Mouse (Mus musculus): ENCODE data around the gene Cps1. TPM values are rescaled to one million over a fixed set of nuclear protein-coding genes. Genes with fewer than 3 reads are reported as not detected.

Cps1 gene
- total and polyA plus RNA-seq, 3 experiments, result 0.05 to 0.13 TPM; not detected in 1

DNA sequence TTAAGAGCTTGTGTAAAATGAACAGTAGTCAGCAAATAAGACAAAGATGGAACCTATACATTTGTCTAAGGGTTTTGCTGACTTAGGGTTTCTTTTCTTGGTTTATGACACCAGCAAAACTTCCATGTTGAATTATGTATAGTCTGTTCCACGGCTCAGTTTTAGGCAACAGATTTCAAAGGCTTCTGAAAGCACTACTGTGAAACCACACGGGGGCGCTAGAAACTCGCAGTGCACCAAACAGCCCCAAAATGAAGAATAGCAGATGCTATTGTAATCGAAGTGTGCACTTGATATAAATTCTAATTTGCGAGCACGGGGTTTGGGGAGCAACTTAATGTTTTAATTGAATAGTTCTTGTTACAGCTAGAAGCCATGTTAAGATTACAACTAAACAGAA lies 58.3 kb downstream of the Cps1 start:
- no peak overlapping the region; the same call in 1 of the 2 replicates for H3K4me2 ChIP-seq (ENCODE audit: insufficient read depth, low read depth, poor library complexity, severe bottlenecking)
- TF ChIP-seq RAD21 (IDR thresholded peaks at IDR 0.05; ENCODE audit: low read depth, low read length), result peak; percentile 70
- TF ChIP-seq SMC3 (IDR thresholded peaks at IDR 0.05; ENCODE audit: low read depth, low read length), result peak; percentile 34
- TF ChIP-seq KAT2A (IDR thresholded peaks at IDR 0.05; ENCODE audit: insufficient replicate concordance, low read length), result no peak
- peak; percentile 63 to 80 for TF ChIP-seq CTCF (conservative IDR thresholded peaks at IDR 0.05 in 1 of 2, IDR thresholded peaks at IDR 0.05 in 1 of 2; ENCODE audit: low read depth in 2 of 2, low read length in 2 of 2)
- peak; percentile 94 for TF ChIP-seq IRF4 (IDR thresholded peaks at IDR 0.05; ENCODE audit: low read depth, low read length)
- no peaks in the 10 kb centered on the region for H3K9me3 ChIP-seq (replicated peaks; ENCODE audit: low read length)
- DNase-seq (ENCODE audit: extremely low read depth), result peak; percentile 71
- dilution Hi-C loops (cut with MboI; ENCODE audit: extremely low pct_ligation_motif_present, extremely low pct_unique_long_range_greater_than_20kb, low sequenced_read_pairs), result no loop called here
- H3K27ac ChIP-seq (ENCODE audit: insufficient read depth, low read depth), result no peak overlapping the region
- H3K36me3 ChIP-seq (replicated peaks in 1 of 2; ENCODE audit: control insufficient read depth in 1 of 2, insufficient read depth in 1 of 2, low read length in 1 of 2), result no peaks in the 10 kb centered on the region
- in situ Hi-C loops (cut with MboI; ENCODE audit: low pct_ligation_motif_present, low pct_unique_long_range_greater_than_20kb, low sequenced_read_pairs), result no loop called here
- no peaks in the 10 kb centered on the region for H3K79me2 ChIP-seq (replicated peaks; ENCODE audit: control insufficient read depth, extremely low read depth, insufficient read depth, poor library complexity, severe bottlenecking)
- H3K4me1 ChIP-seq (ENCODE audit: control insufficient read depth in 1 of 2, insufficient read depth in 2 of 2), result peaks cover 0 to 20% of the 10 kb centered on the region in 2 experiments; a peak in 2 of 4 replicates
- no peak overlapping the region for H3K4me3 ChIP-seq (replicated peaks in 1 of 3; ENCODE audit: low read depth in 2 of 3, low read length in 2 of 3, poor library complexity in 1 of 3)
- H3K9ac ChIP-seq (ENCODE audit: insufficient read depth, low read depth), result no peak overlapping the region
- no peaks in the 10 kb centered on the region for H3K27me3 ChIP-seq (replicated peaks)

DNA sequence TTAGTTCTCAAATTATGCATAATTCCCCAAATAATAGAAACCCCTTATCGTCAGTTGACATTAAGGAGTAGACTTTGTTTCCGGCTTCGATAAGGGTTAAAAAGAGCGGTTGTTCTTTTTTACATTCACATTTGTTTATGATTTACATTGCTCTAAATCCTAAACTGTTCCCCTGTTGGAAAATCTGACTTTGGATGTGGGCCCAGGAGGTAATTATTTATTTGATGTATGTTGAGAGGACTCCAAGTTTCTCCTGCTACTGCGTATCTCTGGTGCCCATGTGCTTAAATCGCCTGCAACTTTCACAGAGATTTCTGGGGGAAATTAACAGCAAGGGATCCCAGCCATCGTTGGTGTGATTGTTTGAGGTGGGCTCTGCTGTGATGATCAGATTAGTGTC lies 59.4 kb downstream of the Cps1 start:
- dilution Hi-C loops (cut with MboI; ENCODE audit: extremely low pct_ligation_motif_present, extremely low pct_unique_long_range_greater_than_20kb, low sequenced_read_pairs), result no loop called here
- no peak for DNase-seq (ENCODE audit: extremely low read depth)
- TF ChIP-seq JUN (IDR thresholded peaks at IDR 0.05; ENCODE audit: insufficient read depth, low read depth, low read length) (no peak), UBTF (IDR thresholded peaks at IDR 0.05; ENCODE audit: low read depth, low read length) (no peak), MYC (IDR thresholded peaks at IDR 0.05; ENCODE audit: low read depth, low read length) (no peak), IRF4 (IDR thresholded peaks at IDR 0.05; ENCODE audit: low read depth, low read length) (no peak), MEF2A (IDR thresholded peaks at IDR 0.05; ENCODE audit: borderline replicate concordance, low read depth, low read length) (no peak), GABPA (IDR thresholded peaks at IDR 0.05; ENCODE audit: insufficient replicate concordance, low read depth, low read length) (no peak), ZMIZ1 (IDR thresholded peaks at IDR 0.05; ENCODE audit: low read depth, low read length) (no peak), E2F4 (IDR thresholded peaks at IDR 0.05; ENCODE audit: insufficient replicate concordance, low read depth, low read length) (no peak), KAT2A (IDR thresholded peaks at IDR 0.05; ENCODE audit: insufficient replicate concordance, low read length) (no peak), CHD1 (IDR thresholded peaks at IDR 0.05; ENCODE audit: low read depth, low read length) (no peak), HCFC1 (IDR thresholded peaks at IDR 0.05; ENCODE audit: low read depth, low read length) (no peak), SMC3 (IDR thresholded peaks at IDR 0.05; ENCODE audit: low read depth, low read length) (no peak), NRF1 (IDR thresholded peaks at IDR 0.05; ENCODE audit: low read depth, low read length) (no peak), CTCF (conservative IDR thresholded peaks at IDR 0.05 in 1 of 2, IDR thresholded peaks at IDR 0.05 in 1 of 2; ENCODE audit: low read depth in 2 of 2, low read length in 2 of 2) (no peak)

More for the DNA sequence above, 59.4 kb downstream of the Cps1 start:
- Histone ChIP-seq H3K4me3 (replicated peaks in 1 of 3; ENCODE audit: low read depth in 2 of 3, low read length in 2 of 3, poor library complexity in 1 of 3) (no peak overlapping the region), H3K4me2 (ENCODE audit: insufficient read depth, low read depth, poor library complexity, severe bottlenecking) (no peak overlapping the region), H3K36me3 (replicated peaks in 1 of 2; ENCODE audit: control insufficient read depth in 1 of 2, insufficient read depth in 1 of 2, low read length in 1 of 2) (no peaks in the 10 kb centered on the region), H3K79me2 (replicated peaks; ENCODE audit: control insufficient read depth, extremely low read depth, insufficient read depth, poor library complexity, severe bottlenecking) (no peaks in the 10 kb centered on the region), H3K27ac (ENCODE audit: insufficient read depth, low read depth) (no peak overlapping the region), H3K27me3 (replicated peaks) (no peaks in the 10 kb centered on the region), H3K4me1 (ENCODE audit: control insufficient read depth in 1 of 2, insufficient read depth in 2 of 2) (peaks cover 0 to 16% of the 10 kb centered on the region in 2 experiments; a peak in 2 of 4 replicates), H3K9ac (ENCODE audit: insufficient read depth, low read depth) (no peak overlapping the region), H3K9me3 (replicated peaks; ENCODE audit: low read length) (no peaks in the 10 kb centered on the region)
- in situ Hi-C loops (cut with MboI; ENCODE audit: low pct_ligation_motif_present, low pct_unique_long_range_greater_than_20kb, low sequenced_read_pairs), result no loop called here

All from CH12.LX (cell line).